Mouse (Mus musculus) urinary bladder, postnatal 0 days (tissue): ENCODE measurements around the gene Gpbp1l1. TPM values are rescaled to one million over a fixed set of nuclear protein-coding genes. Genes with fewer than 3 reads are reported as not detected.

Experiments
- polyA plus RNA-seq: library from polyadenylated mRNA; unstranded; fragments of >200 nt; fragmentation: Nextera tagmentation; extraction: Ambion mirVana; gene quantifications from 2 replicates; pipeline ENCODE4 v1.2.1, GENCODE M21; 2015

Gpbp1l1 gene
- polyA plus RNA-seq, result 17.5 and 18.3 TPM in 2 replicates

DNA sequence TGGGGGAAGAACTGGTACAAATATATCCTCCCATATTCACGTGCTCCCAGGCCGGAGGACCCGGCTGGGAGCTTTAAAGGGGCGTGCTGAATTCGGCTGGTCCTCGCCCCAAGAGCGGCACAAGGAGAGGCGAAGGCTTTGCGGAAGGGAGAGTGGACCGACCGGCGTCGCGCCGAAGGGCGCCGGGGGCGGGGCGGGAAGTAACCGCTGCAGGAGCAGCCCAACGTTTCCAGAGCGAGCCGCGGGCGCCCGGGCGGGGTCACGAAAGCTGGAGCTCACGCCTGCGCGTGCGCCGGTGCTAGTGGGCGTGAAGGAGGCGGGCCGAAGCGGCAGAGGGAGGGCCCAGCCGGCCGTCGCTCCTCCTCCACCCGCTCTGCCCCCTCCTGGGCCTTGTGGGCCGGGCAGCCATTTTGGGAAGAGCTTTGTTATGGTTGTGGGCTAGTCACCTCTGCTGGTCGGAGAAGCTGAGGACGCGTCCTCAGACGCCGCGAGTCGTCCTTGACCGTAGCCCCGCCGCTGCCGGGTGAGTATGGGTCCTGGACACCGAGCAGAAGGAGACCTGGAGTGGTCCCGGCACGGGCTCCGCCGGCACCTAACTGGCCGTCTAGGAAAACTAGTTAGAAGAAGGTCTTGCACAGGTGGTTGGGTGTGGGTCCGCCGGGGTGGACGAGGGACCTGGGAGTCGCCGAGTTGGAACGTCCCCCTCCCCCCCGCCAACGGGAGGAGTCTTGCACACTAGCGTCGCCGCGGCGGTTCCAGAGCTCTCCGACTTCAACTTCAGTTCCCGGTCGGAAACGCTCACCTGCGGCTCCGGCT, at the start of gene Gpbp1l1:
TSS of gene Gpbp1l1 (plus strand) at position 353 of the 816 bp plus-strand sequence.

DNA sequence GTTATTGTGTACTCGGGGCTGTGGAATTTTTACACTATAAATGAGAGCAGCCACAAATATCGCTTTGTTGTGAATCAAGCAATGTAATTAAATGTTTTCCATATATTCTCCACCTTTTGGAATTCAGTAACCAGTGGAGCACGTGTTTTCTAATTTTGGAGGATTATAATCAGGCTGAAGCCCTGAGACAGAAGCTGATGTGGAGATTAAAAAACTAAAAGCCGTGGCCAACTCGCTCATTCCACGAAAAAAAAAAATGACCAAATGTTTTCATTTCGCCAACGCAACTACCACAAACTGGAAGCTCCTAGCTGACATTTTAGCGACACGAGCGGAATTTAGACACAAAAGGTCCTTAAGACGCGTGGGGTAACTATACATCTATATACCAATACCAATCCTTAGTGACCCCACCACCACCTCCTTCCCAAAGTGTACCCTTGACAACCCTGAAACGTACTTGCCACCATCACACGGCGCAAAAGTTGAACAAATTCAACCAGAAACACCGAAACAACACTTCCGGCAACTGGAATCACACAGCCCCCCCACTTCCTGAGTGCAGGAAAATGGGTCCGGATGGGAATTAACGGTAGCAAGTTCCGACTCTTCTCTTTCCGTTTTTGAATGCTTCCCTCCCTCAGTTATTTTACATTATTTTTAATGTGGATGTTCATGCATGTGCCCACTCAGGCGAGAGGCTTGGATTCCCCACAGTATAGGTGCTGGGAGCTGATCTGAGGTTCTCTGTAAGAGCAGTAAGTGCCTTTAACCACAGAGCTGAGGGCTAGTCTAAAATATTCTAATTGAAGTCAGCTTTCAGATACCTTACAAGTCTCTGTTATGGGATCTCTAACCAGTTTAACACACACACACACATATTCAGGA, 1.8 kb upstream of the Gpbp1l1 start, which contains the start of gene Tmem69:
TSS of gene Tmem69 (minus strand) at position 524 of the 888 bp plus-strand sequence.

DNA sequence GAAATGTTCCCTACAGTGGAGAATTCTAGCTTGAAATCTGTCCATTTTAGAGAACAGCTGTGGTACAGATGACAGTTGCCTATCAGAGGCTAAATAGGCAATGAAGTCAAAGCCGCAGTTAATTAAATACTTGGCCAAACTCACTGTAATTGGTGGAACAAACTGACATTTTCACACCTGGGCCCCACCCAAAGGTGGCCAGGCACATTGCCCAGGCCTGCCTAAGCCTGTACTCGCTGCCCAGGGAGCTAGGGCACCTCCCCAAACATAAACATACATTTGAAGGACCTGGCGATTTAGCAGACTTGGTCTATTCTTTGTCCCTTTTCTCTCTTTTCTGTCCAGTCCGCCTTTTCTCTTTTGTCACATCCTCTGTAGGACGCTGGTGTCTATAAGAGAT, 38.9 kb downstream of the Gpbp1l1 start, which contains the start of gene Ccdc17:
TSS of gene Ccdc17 (plus strand) at position 276 of the 400 bp plus-strand sequence.

GRCm38 (mm10) chr4:116627722-116628662, 70.5 kb downstream of the Gpbp1l1 start, which contains the start of gene Nasp:
Gene Nasp, minus strand, starts transcription at chr4:116627941.

Other genes starting within 250 kb of the Gpbp1l1 start
- gene Mast2, start 93.5 kb upstream of the Gpbp1l1 start, polyA plus RNA-seq, result 9.2 and 9.4 TPM in 2 replicates
- 8.6 and 10.6 TPM in 2 replicates for gene Ipp, start 50.1 kb upstream of the Gpbp1l1 start, polyA plus RNA-seq
- gene Tmem69, start 1.7 kb upstream of the Gpbp1l1 start, polyA plus RNA-seq, result 12.2 and 12.9 TPM in 2 replicates
- 4.7 and 4.8 TPM in 2 replicates for gene Ccdc17, start 39.0 kb downstream of the Gpbp1l1 start, polyA plus RNA-seq
- 26.8 and 34.0 TPM in 2 replicates for gene Nasp, start 70.3 kb downstream of the Gpbp1l1 start, polyA plus RNA-seq
- gene Akr1a1, start 94.0 kb downstream of the Gpbp1l1 start, polyA plus RNA-seq, result 615 and 631 TPM in 2 replicates
- 1,084 and 1,167 TPM in 2 replicates for gene Prdx1, start 127.9 kb downstream of the Gpbp1l1 start, polyA plus RNA-seq
- gene Mmachc, start 150.7 kb downstream of the Gpbp1l1 start, polyA plus RNA-seq, result 15.6 and 15.8 TPM in 2 replicates
- gene Ccdc163, start 150.9 kb downstream of the Gpbp1l1 start, polyA plus RNA-seq, result 14.2 and 16.2 TPM in 2 replicates
- 3.3 and 3.7 TPM in 2 replicates for gene Tesk2, start 163.3 kb downstream of the Gpbp1l1 start, polyA plus RNA-seq
- gene Toe1, start 250.0 kb downstream of the Gpbp1l1 start, polyA plus RNA-seq, result 20.1 and 21.0 TPM in 2 replicates